Mouse (Mus musculus) C2C12 (cell line): ENCODE measurements around the gene Kcnk13. TPM values are rescaled to one million over a fixed set of nuclear protein-coding genes. Genes with fewer than 3 reads are reported as not detected.

Experiments
- H3K27me3 ChIP-seq: one replicate; pipeline ENCODE4 v1.6.1; 2011; ENCODE audit not compliant: control insufficient read depth, insufficient read depth, insufficient read length
- H3K36me3 ChIP-seq: one replicate; pipeline ENCODE4 v1.6.1; 2011; ENCODE audit not compliant: control insufficient read depth, insufficient read depth
- H3K4me3 ChIP-seq: one replicate; pipeline ENCODE4 v1.5.1; 2011; ENCODE audit warnings: mild to moderate bottlenecking, control low read depth; ENCODE audit not compliant: poor library complexity, insufficient read depth, severe bottlenecking
- H3K79me2 ChIP-seq: one replicate; pipeline ENCODE4 v1.6.1; 2011; ENCODE audit not compliant: control insufficient read depth, insufficient read depth
- H3K79me3 ChIP-seq: one replicate; pipeline ENCODE4 v1.6.1; 2011; ENCODE audit warnings: low read depth, control low read depth
- H3ac ChIP-seq: one replicate; pipeline ENCODE3; 2011; ENCODE audit warnings: low read depth; ENCODE audit not compliant: control insufficient read depth, insufficient read length
- CEBPB ChIP-seq: IDR thresholded peaks from one replicate; pipeline ENCODE4 v1.6.1; 2011; ENCODE audit warnings: low read depth, mild to moderate bottlenecking, control low read depth, moderate library complexity
- CTCF ChIP-seq: IDR thresholded peaks from one replicate; pipeline ENCODE4 v1.5.1; 2011; ENCODE audit not compliant: control insufficient read depth, insufficient read depth, insufficient read length
- FOSL1 ChIP-seq: IDR thresholded peaks from one replicate; pipeline ENCODE4 v1.8.0; 2011; ENCODE audit warnings: mild to moderate bottlenecking, low read length; ENCODE audit not compliant: poor library complexity, insufficient read depth, severe bottlenecking
- MAX ChIP-seq: IDR thresholded peaks from one replicate; pipeline ENCODE4 v1.6.1; 2011; ENCODE audit warnings: mild to moderate bottlenecking, control low read depth
- MYOD1 ChIP-seq: IDR thresholded peaks from one replicate; pipeline ENCODE4 v1.6.1; 2011; ENCODE audit warnings: low read depth; ENCODE audit not compliant: control insufficient read depth, insufficient read length
- MYOG ChIP-seq: IDR thresholded peaks from one replicate; pipeline ENCODE4 v1.6.1; 2011; ENCODE audit not compliant: control insufficient read depth, insufficient read length; ENCODE audit errors: extremely low read depth
- USF1 ChIP-seq: IDR thresholded peaks from one replicate; pipeline ENCODE4 v1.6.1; 2011; ENCODE audit warnings: low read depth, mild to moderate bottlenecking, control low read depth, moderate library complexity
- polyA plus RNA-seq: library from polyadenylated mRNA; unstranded; fragments of >200 nt; fragmentation: generic; extraction: Trizol; gene quantifications from one replicate; pipeline ENCODE4 v1.2.1, GENCODE M21; 2012; ENCODE audit warnings: missing spikeins

Kcnk13 gene
- polyA plus RNA-seq, 1 experiment: not detected

DNA sequence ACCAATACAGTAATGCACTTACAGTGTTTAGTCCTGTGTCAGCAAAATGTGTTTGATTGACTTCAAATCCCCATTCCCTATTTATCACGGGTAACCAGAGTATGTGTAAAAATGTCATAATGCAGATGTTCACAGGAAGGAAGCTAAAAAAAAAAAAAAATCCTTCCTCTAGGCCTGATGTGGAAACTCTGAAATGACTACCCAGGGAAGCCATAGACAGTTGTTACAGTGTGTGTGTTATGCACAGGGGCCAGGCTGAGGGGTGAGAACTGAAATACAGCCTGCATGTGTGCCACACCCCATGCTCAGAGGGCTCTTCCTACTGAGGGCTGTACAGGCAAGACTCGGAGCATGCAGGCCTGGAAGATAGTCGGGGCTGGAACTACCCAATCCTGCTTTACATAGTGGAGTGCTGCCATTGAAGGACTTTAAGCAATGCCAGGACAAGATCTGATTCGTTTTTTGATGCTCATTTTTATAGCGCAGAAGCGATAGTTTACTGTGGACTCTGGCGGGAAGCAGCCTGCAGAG lies 62.5 kb downstream of the Kcnk13 start:
- H3K36me3 ChIP-seq: no peaks in the 10 kb centered on the region

DNA sequence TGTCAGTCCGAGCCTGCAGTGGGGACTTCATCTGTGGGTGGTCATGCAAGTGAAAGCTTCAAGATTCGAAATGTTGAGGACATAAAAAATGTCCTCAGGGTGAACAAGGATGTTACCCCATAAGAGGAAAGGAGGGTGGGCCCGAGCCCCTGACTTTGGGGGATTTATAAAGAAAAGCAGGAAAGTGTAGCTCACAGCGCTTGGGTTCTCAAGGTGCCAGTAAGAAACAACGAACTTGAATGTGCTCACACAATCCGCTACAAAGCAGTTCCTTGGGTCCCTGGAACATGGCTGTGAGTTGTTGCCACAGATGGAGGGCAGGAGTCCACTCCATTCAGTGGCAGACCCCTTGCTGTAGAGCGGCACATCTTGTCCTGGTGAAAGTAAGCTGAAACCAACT lies 63.0 kb downstream of the Kcnk13 start:
- TF ChIP-seq MYOG: no peak
- TF ChIP-seq CEBPB: no peak
- TF ChIP-seq FOSL1: no peak
- no peak for TF ChIP-seq USF1
- TF ChIP-seq CTCF: no peak
- no peak for TF ChIP-seq MAX
- TF ChIP-seq MYOD1: no peak
- Histone ChIP-seq H3K4me3 (no peak overlapping the region), H3K27me3 (peaks cover 8% of the 10 kb centered on the region), H3K36me3 (no peaks in the 10 kb centered on the region), H3ac (no peak overlapping the region), H3K79me3 (no peaks in the 10 kb centered on the region), H3K79me2 (no peaks in the 10 kb centered on the region)

More for the DNA sequence above, 62.5 kb downstream of the Kcnk13 start:
- peaks cover 8% of the 10 kb centered on the region for H3K27me3 ChIP-seq
- no peaks in the 10 kb centered on the region for H3K79me3 ChIP-seq
- TF ChIP-seq FOSL1 (no peak), MAX (no peak), USF1 (no peak), MYOG (no peak), CTCF (no peak), MYOD1 (no peak), CEBPB (no peak)
- H3ac ChIP-seq: no peak overlapping the region
- H3K4me3 ChIP-seq: no peak overlapping the region
- H3K79me2 ChIP-seq: no peaks in the 10 kb centered on the region

- Histone ChIP-seq H3K79me2 (no peaks in the 10 kb centered on the region), H3ac (no peak overlapping the region), H3K4me3 (no peak overlapping the region), H3K79me3 (no peaks in the 10 kb centered on the region), H3K36me3 (no peaks in the 10 kb centered on the region), H3K27me3 (no peaks in the 10 kb centered on the region)
- TF ChIP-seq CEBPB: no peak
- no peak for TF ChIP-seq MAX
- TF ChIP-seq CTCF: no peak
- TF ChIP-seq MYOG: no peak
- no peak for TF ChIP-seq MYOD1
- TF ChIP-seq FOSL1: no peak
- no peak for TF ChIP-seq USF1
These were observed 67.4 kb downstream of the Kcnk13 start for GRCm38 (mm10) chr12:100031681-100032080.

DNA sequence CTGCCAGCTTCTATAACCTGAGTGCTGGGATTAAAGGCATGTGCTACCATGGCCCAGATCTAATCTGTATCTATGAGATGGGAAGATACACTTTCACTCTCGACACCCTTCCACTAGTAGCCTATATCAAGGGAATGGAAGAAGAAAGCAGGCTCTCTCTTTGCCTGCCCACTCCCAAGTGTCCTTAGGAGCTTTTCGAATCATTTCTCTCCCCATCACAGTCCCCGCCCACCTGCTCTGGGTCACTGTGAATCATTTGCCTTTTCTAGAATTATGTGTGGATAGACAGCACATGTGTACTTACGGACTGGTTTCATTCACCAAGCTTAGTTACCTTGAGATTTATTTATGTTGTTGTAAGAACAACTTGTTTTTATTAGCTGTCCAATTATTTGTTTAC lies 68.2 kb downstream of the Kcnk13 start:
- no peak for TF ChIP-seq USF1
- no peak for TF ChIP-seq MAX
- no peak for TF ChIP-seq MYOD1
- no peak for TF ChIP-seq MYOG
- no peak for TF ChIP-seq FOSL1
- TF ChIP-seq CTCF: no peak
- TF ChIP-seq CEBPB: no peak
- H3ac ChIP-seq: no peak overlapping the region

DNA sequence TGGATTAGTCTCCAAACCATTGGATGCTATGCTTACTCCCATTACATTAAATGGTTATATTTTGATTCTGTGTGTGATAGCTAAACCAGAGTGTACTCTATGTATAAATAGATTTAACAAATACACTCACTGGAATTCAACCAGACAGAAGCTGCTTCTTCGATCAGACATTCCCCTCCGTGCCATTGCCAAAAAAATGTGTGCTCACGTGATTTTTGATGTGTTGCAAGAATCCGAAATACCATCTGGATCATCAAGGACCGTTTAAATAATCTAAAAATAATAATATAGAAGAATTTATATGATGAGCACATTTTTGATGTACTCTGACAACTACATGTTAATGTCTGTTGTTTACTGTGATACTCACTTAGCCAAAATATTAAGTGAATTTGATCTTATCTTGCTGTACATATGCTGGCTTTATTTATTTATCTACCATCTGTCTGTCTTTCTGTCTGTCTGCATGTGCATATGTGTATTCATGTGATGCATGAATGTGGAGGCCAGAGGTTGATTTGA lies 74.5 kb downstream of the Kcnk13 start:
- Histone ChIP-seq H3ac (no peak overlapping the region), H3K79me3 (no peaks in the 10 kb centered on the region), H3K4me3 (no peak overlapping the region), H3K36me3 (no peaks in the 10 kb centered on the region), H3K79me2 (no peaks in the 10 kb centered on the region), H3K27me3 (peaks cover 12% of the 10 kb centered on the region)
- no peak for TF ChIP-seq FOSL1
- TF ChIP-seq MYOG: no peak
- TF ChIP-seq CEBPB: no peak
- no peak for TF ChIP-seq MYOD1
- no peak for TF ChIP-seq MAX
- no peak for TF ChIP-seq USF1
- TF ChIP-seq CTCF: no peak

More for the DNA sequence above, 68.2 kb downstream of the Kcnk13 start:
- Histone ChIP-seq H3K79me3 (no peaks in the 10 kb centered on the region), H3K79me2 (no peaks in the 10 kb centered on the region), H3K36me3 (no peaks in the 10 kb centered on the region), H3K4me3 (no peak overlapping the region), H3K27me3 (peaks cover 3% of the 10 kb centered on the region)

DNA sequence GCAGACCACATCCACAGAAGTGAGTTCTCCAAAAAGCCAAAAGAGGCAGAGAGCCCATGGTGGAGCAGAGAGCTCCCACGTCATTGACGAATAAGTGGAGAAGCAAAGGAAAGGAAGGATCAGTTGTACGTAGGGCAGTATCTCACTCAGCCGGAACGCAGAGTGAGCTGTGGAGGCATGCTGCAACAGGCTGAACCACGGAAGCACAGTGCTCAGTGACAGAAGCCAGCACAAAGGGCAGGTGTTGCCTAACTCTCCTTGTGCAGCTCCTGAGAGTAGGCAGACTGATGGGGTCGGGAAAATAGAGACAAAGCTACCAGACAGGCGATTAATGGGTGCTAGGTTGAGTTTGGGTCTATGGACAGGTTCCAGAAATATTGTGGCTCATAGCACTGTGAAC lies 77.8 kb downstream of the Kcnk13 start:
- TF ChIP-seq CTCF (no peak), FOSL1 (no peak), MYOD1 (no peak), MYOG (no peak), CEBPB (no peak), USF1 (no peak), MAX (no peak)
- no peaks in the 10 kb centered on the region for H3K36me3 ChIP-seq
- H3K4me3 ChIP-seq: no peak overlapping the region
- H3ac ChIP-seq: no peak overlapping the region
- H3K27me3 ChIP-seq: peaks cover 14% of the 10 kb centered on the region
- H3K79me2 ChIP-seq: no peaks in the 10 kb centered on the region
- H3K79me3 ChIP-seq: no peaks in the 10 kb centered on the region
